Mouse (Mus musculus) CH12F3 (cell line): ENCODE results near the gene Ace2.

Experiments used
- in situ Hi-C: fragments of 300-500 bp; cut with MboI; formaldehyde crosslinking; loops from 2 replicates; pipeline ENCODE4 v1.14.3; 2020; ENCODE audit warnings: low sequenced_read_pairs

Ace2 gene

GRCm38 (mm10) chrX:164178856-164179255 lies 39.7 kb downstream of the Ace2 start:
- in situ Hi-C loops: no loop called here

GRCm38 (mm10) chrX:164179746-164180145 lies 40.6 kb downstream of the Ace2 start:
- in situ Hi-C loops: loop anchor here (10.0 kb wide), 1 partner anchor 215 kb away; no protein-coding TSS in a partner anchor

GRCm38 (mm10) chrX:164183844-164184243 lies 44.7 kb downstream of the Ace2 start:
- in situ Hi-C loops: loop anchor here (10.0 kb wide), 1 partner anchor 211 kb away; no protein-coding TSS in a partner anchor

GRCm38 (mm10) chrX:164189880-164190279 lies 50.7 kb downstream of the Ace2 start:
- in situ Hi-C loops: loop anchor here (10.0 kb wide), 1 partner anchor 205 kb away; no protein-coding TSS in a partner anchor

- in situ Hi-C loops: no loop called here
Observed at GRCm38 (mm10) chrX:164197679-164198078, 58.5 kb downstream of the Ace2 start.

- in situ Hi-C loops: no loop called here
Observed at GRCm38 (mm10) chrX:164200547-164200946, 61.4 kb downstream of the Ace2 start.

- in situ Hi-C loops: no loop called here
Observed at GRCm38 (mm10) chrX:164221989-164222388, 82.9 kb downstream of the Ace2 start.

GRCm38 (mm10) chrX:164233380-164233779 lies 94.2 kb downstream of the Ace2 start:
- in situ Hi-C loops: no loop called here
